Mouse (Mus musculus): ENCODE measurements around the gene Pank3.

GRCm38 (mm10) chr11:35728200-35728599 lies 41.1 kb upstream of the Pank3 start:
- TF ChIP-seq CTCF (IDR thresholded peaks at IDR 0.05; ENCODE audit: borderline replicate concordance, control insufficient read depth, extremely low read depth, insufficient read depth, low read length, poor library complexity) (no peak), POLR2A (IDR thresholded peaks at IDR 0.05; ENCODE audit: control insufficient read depth, extremely low read depth, insufficient read depth, low read length, poor library complexity) (no peak)
